Mouse (Mus musculus) midbrain, embryonic 13.5 days (tissue): ENCODE data around the gene Atxn2l. TPM values are rescaled to one million over a fixed set of nuclear protein-coding genes. Genes with fewer than 3 reads are reported as not detected.

Source experiments
- ATAC-seq: fragments of 200-750 bp; cut with Nextera tagmentation; 2 replicates; pipeline ENCODE4 v1.8.0; 2017; ENCODE audit warnings: mild to moderate bottlenecking, moderate TSS enrichment, moderate library complexity
- H3K27ac ChIP-seq: fragments of 300-500 bp; sonication (generic); 2 replicates; pipeline ENCODE4 v1.5.1; 2015; ENCODE audit warnings: inconsistent platforms, mild to moderate bottlenecking, moderate library complexity
- H3K27me3 ChIP-seq: fragments of 300-500 bp; sonication (generic); 2 replicates; pipeline ENCODE4 v1.6.1; 2015; ENCODE audit warnings: mild to moderate bottlenecking, inconsistent platforms
- H3K36me3 ChIP-seq: fragments of 300-500 bp; sonication (generic); 2 replicates; pipeline ENCODE4 v1.6.1; 2015; ENCODE audit warnings: mild to moderate bottlenecking, inconsistent platforms
- H3K4me1 ChIP-seq: fragments of 300-500 bp; sonication (generic); replicated peaks from 2 replicates; pipeline ENCODE4 v1.6.1; 2015; ENCODE audit warnings: inconsistent platforms
- H3K4me2 ChIP-seq: fragments of 300-500 bp; sonication (generic); replicated peaks from 2 replicates; pipeline ENCODE4 v1.6.1; 2015; ENCODE audit warnings: moderate library complexity, mild to moderate bottlenecking, inconsistent platforms
- H3K4me3 ChIP-seq: fragments of 300-500 bp; sonication (generic); replicated peaks from 2 replicates; pipeline ENCODE4 v1.5.1; 2015; ENCODE audit warnings: mild to moderate bottlenecking, inconsistent platforms
- H3K9ac ChIP-seq: fragments of 300-500 bp; sonication (generic); replicated peaks from 2 replicates; pipeline ENCODE4 v1.6.1; 2015; ENCODE audit warnings: mild to moderate bottlenecking, inconsistent platforms
- H3K9me3 ChIP-seq: fragments of 300-500 bp; sonication (generic); 2 replicates; pipeline ENCODE4 v1.6.1; 2016; ENCODE audit warnings: mild to moderate bottlenecking, inconsistent platforms
- WGBS: fragments of 180-500 bp; shearing (Covaris S2); methylation state at CpG from one replicate; pipeline ENCODE4 v1.1.7; 2015; 5-methylcytosine and 5-hydroxymethylcytosine counted together
- polyA plus RNA-seq: library from polyadenylated mRNA; unstranded; fragments of >200 nt; fragmentation: Nextera tagmentation; extraction: Ambion mirVana; gene quantifications from 2 replicates; pipeline ENCODE4 v1.2.1, GENCODE M21; 2015

Gene Atxn2l
- polyA plus RNA-seq, 1 experiment from 2014 or later = 76.5 TPM

- Histone ChIP-seq H3K4me2 (peak within 1 kb of the TSS; percentile 99), H3K9me3 (no peaks in the 10 kb centered on the region), H3K4me1 (peaks cover 17% of the 10 kb centered on the region), H3K9ac (peak within 1 kb of the TSS; percentile 80), H3K4me3 (peak within 1 kb of the TSS; percentile 69), H3K36me3 (peaks cover 29% of the 10 kb centered on the region), H3K27ac (peak within 1 kb of the TSS; percentile 81), H3K27me3 (no peaks in the 10 kb centered on the region)
- whole genome bisulfite sequencing = under 1% methylated on average over 32 of the region's 32 CpGs
- peak; percentile 96 for ATAC-seq
These were observed 16.2 kb downstream of the Atxn2l start, which contains the start of gene Tufm for GRCm38 (mm10) chr7:126487052-126487483. Tufm (plus strand) TSS chr7:126487361.

GRCm38 (mm10) chr7:126482392-126482871, 20.8 kb downstream of the Atxn2l start:
- Histone ChIP-seq H3K9ac (peak overlapping the region; percentile 50), H3K9me3 (peaks cover 5% of the 10 kb centered on the region; the same call in 1 of the 2 replicates), H3K4me2 (peak overlapping the region; percentile 55), H3K27ac (no peak overlapping the region), H3K27me3 (no peaks in the 10 kb centered on the region), H3K4me3 (peak overlapping the region; percentile 24), H3K36me3 (no peaks in the 10 kb centered on the region), H3K4me1 (peaks cover 6% of the 10 kb centered on the region; the same call in 1 of the 2 replicates)
- no peak for ATAC-seq
- WGBS = 0% methylated on average over 23 of the region's 23 CpGs

GRCm38 (mm10) chr7:126481699-126482098, 21.5 kb downstream of the Atxn2l start:
- H3K9me3 ChIP-seq = peaks cover 5% of the 10 kb centered on the region; the same call in 1 of the 2 replicates
- no peak for ATAC-seq
- no peak overlapping the region for H3K27ac ChIP-seq
- H3K4me1 ChIP-seq = peaks cover 6% of the 10 kb centered on the region; the same call in 1 of the 2 replicates
- H3K4me3 ChIP-seq = no peak overlapping the region
- H3K4me2 ChIP-seq = no peak overlapping the region
- no peaks in the 10 kb centered on the region for H3K36me3 ChIP-seq
- no peak overlapping the region for H3K9ac ChIP-seq
- WGBS = 26% methylated on average over 5 of the region's 5 CpGs
- no peaks in the 10 kb centered on the region for H3K27me3 ChIP-seq

GRCm38 (mm10) chr7:126474993-126475581, 28.1 kb downstream of the Atxn2l start, which contains the start of gene Sh2b1:
Sh2b1 (minus strand) TSS chr7:126475424.
- peak within 1 kb of the TSS; percentile 92 for H3K4me3 ChIP-seq
- H3K27ac ChIP-seq = peak within 1 kb of the TSS; percentile 96
- peak; percentile 94 for ATAC-seq
- WGBS = under 1% methylated on average over 47 of the region's 53 CpGs
- peak within 1 kb of the TSS; percentile 97 for H3K4me2 ChIP-seq
- peaks cover 28% of the 10 kb centered on the region for H3K4me1 ChIP-seq
- H3K9me3 ChIP-seq = no peaks in the 10 kb centered on the region
- peaks cover 31% of the 10 kb centered on the region for H3K36me3 ChIP-seq
- H3K27me3 ChIP-seq = no peaks in the 10 kb centered on the region
- H3K9ac ChIP-seq = peak within 1 kb of the TSS; percentile 94

GRCm38 (mm10) chr7:126474486-126474955, 28.7 kb downstream of the Atxn2l start:
- H3K36me3 ChIP-seq = peaks cover 36% of the 10 kb centered on the region
- peak overlapping the region; percentile 97 for H3K4me2 ChIP-seq
- ATAC-seq = peak; percentile 69
- peak overlapping the region; percentile 92 for H3K4me3 ChIP-seq
- peaks cover 28% of the 10 kb centered on the region for H3K4me1 ChIP-seq
- no peaks in the 10 kb centered on the region for H3K9me3 ChIP-seq
- WGBS = 2% methylated on average over 27 of the region's 27 CpGs
- H3K27ac ChIP-seq = peak overlapping the region; percentile 96
- H3K9ac ChIP-seq = peak overlapping the region; percentile 94
- H3K27me3 ChIP-seq = no peaks in the 10 kb centered on the region

GRCm38 (mm10) chr7:126473470-126474086, 29.7 kb downstream of the Atxn2l start:
- Histone ChIP-seq H3K9me3 (no peaks in the 10 kb centered on the region), H3K9ac (peak overlapping the region; percentile 94), H3K4me1 (peaks cover 28% of the 10 kb centered on the region), H3K4me2 (peak overlapping the region; percentile 97), H3K4me3 (peak overlapping the region; percentile 92), H3K27ac (no peak overlapping the region; the same call in 1 of the 2 replicates), H3K36me3 (peaks cover 46% of the 10 kb centered on the region), H3K27me3 (no peaks in the 10 kb centered on the region)
- ATAC-seq = no peak
- WGBS = 92% methylated on average over 9 of the region's 9 CpGs

GRCm38 (mm10) chr7:126472713-126473112, 30.5 kb downstream of the Atxn2l start:
- Histone ChIP-seq H3K4me3 (no peak overlapping the region), H3K36me3 (peaks cover 55% of the 10 kb centered on the region), H3K9ac (no peak overlapping the region), H3K27ac (no peak overlapping the region), H3K27me3 (no peaks in the 10 kb centered on the region), H3K9me3 (no peaks in the 10 kb centered on the region), H3K4me2 (no peak overlapping the region), H3K4me1 (peaks cover 28% of the 10 kb centered on the region)
- no peak for ATAC-seq
- 95% methylated on average over 16 of the region's 16 CpGs for WGBS

GRCm38 (mm10) chr7:126472306-126472705, 30.9 kb downstream of the Atxn2l start:
- ATAC-seq = no peak
- Histone ChIP-seq H3K9ac (no peak overlapping the region), H3K36me3 (peaks cover 59% of the 10 kb centered on the region), H3K4me3 (no peak overlapping the region), H3K27ac (no peak overlapping the region), H3K9me3 (no peaks in the 10 kb centered on the region), H3K4me1 (peaks cover 28% of the 10 kb centered on the region), H3K4me2 (no peak overlapping the region), H3K27me3 (no peaks in the 10 kb centered on the region)
- 89% methylated on average over 13 of the region's 13 CpGs for WGBS

GRCm38 (mm10) chr7:126471853-126472252, 31.4 kb downstream of the Atxn2l start:
- 83% methylated on average over 4 of the region's 4 CpGs for WGBS
- ATAC-seq = no peak
- Histone ChIP-seq H3K9me3 (no peaks in the 10 kb centered on the region), H3K4me1 (peaks cover 28% of the 10 kb centered on the region), H3K4me2 (no peak overlapping the region), H3K27ac (no peak overlapping the region), H3K27me3 (no peaks in the 10 kb centered on the region), H3K36me3 (peaks cover 63% of the 10 kb centered on the region), H3K4me3 (no peak overlapping the region), H3K9ac (no peak overlapping the region)

GRCm38 (mm10) chr7:126471361-126471760, 31.9 kb downstream of the Atxn2l start:
- H3K36me3 ChIP-seq = peaks cover 68% of the 10 kb centered on the region
- H3K27me3 ChIP-seq = no peaks in the 10 kb centered on the region
- 92% methylated on average over 5 of the region's 5 CpGs for WGBS
- H3K27ac ChIP-seq = no peak overlapping the region
- no peaks in the 10 kb centered on the region for H3K9me3 ChIP-seq
- peaks cover 28% of the 10 kb centered on the region for H3K4me1 ChIP-seq
- no peak for ATAC-seq
- H3K4me3 ChIP-seq = no peak overlapping the region
- H3K4me2 ChIP-seq = no peak overlapping the region
- no peak overlapping the region for H3K9ac ChIP-seq

GRCm38 (mm10) chr7:126470077-126470476, 33.2 kb downstream of the Atxn2l start:
- H3K36me3 ChIP-seq = peaks cover 72% of the 10 kb centered on the region
- no peak overlapping the region for H3K9ac ChIP-seq
- no peaks in the 10 kb centered on the region for H3K27me3 ChIP-seq
- WGBS = 88% methylated on average over 6 of the region's 6 CpGs
- ATAC-seq = no peak
- no peak overlapping the region for H3K4me3 ChIP-seq
- H3K4me2 ChIP-seq = no peak overlapping the region
- H3K27ac ChIP-seq = no peak overlapping the region
- peaks cover 20% of the 10 kb centered on the region for H3K4me1 ChIP-seq
- H3K9me3 ChIP-seq = no peaks in the 10 kb centered on the region
